Mouse (Mus musculus) heart, embryonic 12.5 days (tissue): ENCODE measurements around the gene Marc2. TPM values are rescaled to one million over a fixed set of nuclear protein-coding genes. Genes with fewer than 3 reads are reported as not detected.
A peak's percentile ranks its signal among the peaks of the same experiment; 100 is the strongest.

Source experiments
- ATAC-seq: fragments of 200-750 bp; cut with Nextera tagmentation; 2 replicates; pipeline ENCODE4 v1.8.0; 2017; ENCODE audit warnings: moderate TSS enrichment, moderate library complexity; ENCODE audit not compliant: insufficient number of reproducible peaks, low FRiP score
- H3K27ac ChIP-seq: fragments of 300-500 bp; sonication (generic); 2 replicates; pipeline ENCODE4 v1.5.1; 2016; ENCODE audit warnings: mild to moderate bottlenecking, moderate library complexity; ENCODE audit not compliant: poor library complexity, severe bottlenecking
- H3K27me3 ChIP-seq: fragments of 300-500 bp; sonication (generic); replicated peaks from 2 replicates; pipeline ENCODE4 v1.6.1; 2016; ENCODE audit warnings: mild to moderate bottlenecking, moderate library complexity
- H3K36me3 ChIP-seq: fragments of 300-500 bp; sonication (generic); 2 replicates; pipeline ENCODE4 v1.6.1; 2016; ENCODE audit warnings: mild to moderate bottlenecking, moderate library complexity
- H3K4me1 ChIP-seq: fragments of 300-500 bp; sonication (generic); replicated peaks from 2 replicates; pipeline ENCODE4 v1.6.1; 2016; ENCODE audit warnings: mild to moderate bottlenecking
- H3K4me2 ChIP-seq: fragments of 300-500 bp; sonication (generic); 2 replicates; pipeline ENCODE4 v1.6.1; 2016; ENCODE audit warnings: mild to moderate bottlenecking, moderate library complexity
- H3K4me3 ChIP-seq: fragments of 300-500 bp; sonication (generic); 2 replicates; pipeline ENCODE4 v1.5.1; 2016; ENCODE audit warnings: mild to moderate bottlenecking
- H3K9ac ChIP-seq: fragments of 300-500 bp; sonication (generic); 2 replicates; pipeline ENCODE4 v1.6.1; 2016; ENCODE audit warnings: mild to moderate bottlenecking, moderate library complexity
- H3K9me3 ChIP-seq: fragments of 300-500 bp; sonication (generic); replicated peaks from 2 replicates; pipeline ENCODE4 v1.6.1; 2016; ENCODE audit warnings: mild to moderate bottlenecking, moderate library complexity
- WGBS: fragments of 180-500 bp; shearing (Covaris S2); methylation state at CpG from one replicate; pipeline ENCODE4 v1.1.7; 2016; 5-methylcytosine and 5-hydroxymethylcytosine counted together
- polyA plus RNA-seq: library from polyadenylated mRNA; unstranded; fragments of >200 nt; fragmentation: Nextera tagmentation; extraction: Ambion mirVana; gene quantifications from 2 replicates; pipeline ENCODE4 v1.2.1, GENCODE M21; 2016

Gene Marc2
- polyA plus RNA-seq, 1 experiment from 2014 or later, result 95.8 TPM

DNA sequence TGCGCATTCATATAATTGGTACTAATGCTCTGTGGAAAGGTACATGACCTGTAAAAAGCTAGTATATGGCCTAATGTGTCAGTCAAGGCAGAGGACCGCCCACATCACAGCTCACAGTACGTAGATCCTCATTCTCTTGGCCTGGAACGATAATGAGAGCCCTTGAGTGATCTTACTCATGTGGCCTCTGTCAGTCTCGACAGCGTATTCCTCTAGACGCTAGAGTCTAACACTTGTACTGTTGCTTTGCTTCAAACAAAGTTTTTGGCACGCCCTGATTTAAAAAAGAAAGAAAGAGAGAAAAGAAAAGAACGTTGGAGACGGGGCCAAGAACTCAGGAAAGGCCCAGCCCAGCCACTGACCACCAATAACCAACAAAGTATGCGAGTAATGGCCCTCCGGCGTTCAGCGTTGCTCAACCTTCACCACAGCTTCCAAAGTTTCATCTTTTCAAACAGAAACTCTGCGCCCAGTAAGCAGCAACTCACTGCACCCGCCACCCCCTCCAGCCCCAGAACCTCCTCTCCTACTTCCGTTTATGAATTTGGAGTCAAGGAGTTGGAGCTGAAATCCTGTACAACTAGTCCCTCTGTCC, 37.7 kb downstream of the Marc2 start:
- Histone ChIP-seq H3K27me3 (peaks cover 42% of the 10 kb centered on the region), H3K36me3 (peaks cover 3% of the 10 kb centered on the region; the same call in 1 of the 2 replicates), H3K4me2 (no peak overlapping the region), H3K4me1 (peaks cover 11% of the 10 kb centered on the region), H3K9me3 (no peaks in the 10 kb centered on the region), H3K4me3 (no peak overlapping the region), H3K9ac (no peak overlapping the region), H3K27ac (no peak overlapping the region)
- ATAC-seq, result no peak
- WGBS, result 85% methylated on average over 17 of the region's 17 CpGs

DNA sequence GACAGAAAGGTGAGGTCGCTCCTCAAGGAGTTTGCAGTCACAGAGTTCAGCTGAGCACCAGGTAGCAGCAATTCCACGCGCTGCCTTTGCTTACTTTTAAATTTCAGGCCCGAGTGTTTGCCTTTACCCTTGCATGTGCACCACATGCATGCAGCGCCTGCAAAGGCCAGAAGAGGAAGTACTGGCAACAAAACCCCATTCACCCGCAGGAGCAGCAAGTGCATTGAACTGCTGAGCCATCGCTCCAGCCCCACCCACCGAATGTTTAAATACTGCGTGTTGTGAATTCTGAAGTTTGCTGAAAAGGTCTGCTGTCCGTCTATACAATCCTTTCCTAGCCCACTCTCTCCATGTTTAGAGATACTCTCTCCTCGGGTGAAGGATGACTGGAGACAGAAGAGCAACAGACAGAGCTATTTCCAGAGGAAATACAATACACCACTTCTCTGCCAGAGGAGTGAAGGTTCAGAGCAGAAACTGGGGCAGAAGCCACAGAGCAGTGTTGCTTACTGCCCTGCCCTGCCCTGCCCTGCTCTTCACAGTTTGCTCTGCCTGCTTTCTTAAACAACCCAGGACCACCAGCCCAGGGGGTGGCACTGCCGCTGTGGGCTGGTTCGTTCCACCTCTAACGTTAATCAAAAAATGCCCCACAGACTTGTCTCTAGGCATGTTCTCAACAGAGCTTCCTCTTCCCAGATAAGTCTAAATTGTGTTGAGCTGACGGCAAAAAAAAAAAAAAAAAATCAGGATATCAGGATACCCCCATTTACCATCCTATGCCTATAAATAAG, 38.4 kb downstream of the Marc2 start:
- 69% methylated on average over 15 of the region's 15 CpGs for WGBS
- Histone ChIP-seq H3K4me3 (no peak overlapping the region), H3K4me1 (peaks cover 11% of the 10 kb centered on the region), H3K27ac (no peak overlapping the region), H3K4me2 (no peak overlapping the region), H3K27me3 (peaks cover 42% of the 10 kb centered on the region), H3K36me3 (no peaks in the 10 kb centered on the region), H3K9me3 (no peaks in the 10 kb centered on the region), H3K9ac (no peak overlapping the region)
- no peak for ATAC-seq

DNA sequence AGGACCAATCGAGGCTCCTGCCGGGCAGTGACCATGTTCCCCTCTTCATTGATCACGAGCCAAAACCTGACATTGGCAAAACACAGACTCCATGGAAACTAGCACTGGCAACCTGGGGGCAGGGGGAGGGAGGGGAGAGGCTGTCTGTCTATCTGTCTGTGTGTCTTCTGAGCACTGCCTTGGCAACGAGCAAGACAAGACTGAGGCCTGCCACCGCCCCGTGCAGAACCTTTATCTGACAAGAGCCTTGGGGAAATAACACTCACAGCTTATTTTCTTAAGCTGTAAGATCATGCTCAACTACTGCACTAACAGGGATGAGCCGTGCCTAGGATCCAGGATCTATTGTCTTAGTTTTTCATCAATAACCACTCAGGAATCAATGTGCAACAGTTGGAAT, 39.1 kb downstream of the Marc2 start:
- no peak overlapping the region for H3K4me2 ChIP-seq
- H3K27me3 ChIP-seq, result peaks cover 36% of the 10 kb centered on the region
- H3K36me3 ChIP-seq, result no peaks in the 10 kb centered on the region
- WGBS, result 65% methylated on average over 7 of the region's 7 CpGs
- H3K9me3 ChIP-seq, result 0 out of 2 replicates have a peak, but pooled peaks cover 2% of the 10 kb centered on the region
- H3K27ac ChIP-seq, result no peak overlapping the region
- peaks cover 11% of the 10 kb centered on the region for H3K4me1 ChIP-seq
- no peak overlapping the region for H3K9ac ChIP-seq
- H3K4me3 ChIP-seq, result no peak overlapping the region
- no peak for ATAC-seq

DNA sequence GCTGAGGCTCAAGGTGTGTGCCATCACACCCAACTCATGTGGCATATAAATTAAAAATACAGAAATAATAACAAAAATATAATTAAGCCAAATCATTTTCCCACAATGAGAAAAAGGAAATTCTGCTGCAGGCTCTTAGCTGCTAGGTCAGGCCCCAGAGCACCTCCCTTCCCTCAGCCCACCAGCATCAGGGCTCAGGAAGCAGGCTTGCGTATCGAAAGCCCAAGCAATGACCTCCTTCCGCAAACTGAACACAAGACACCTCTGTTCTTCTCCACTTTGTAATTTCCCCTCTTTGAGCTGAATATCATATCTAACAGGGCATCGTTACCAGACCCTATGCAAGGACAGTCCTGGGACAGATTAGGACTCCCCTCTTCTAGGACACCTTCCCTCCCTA, 40.5 kb downstream of the Marc2 start:
- Histone ChIP-seq H3K9ac (no peak overlapping the region), H3K27ac (no peak overlapping the region), H3K36me3 (no peaks in the 10 kb centered on the region), H3K4me3 (no peak overlapping the region), H3K4me2 (no peak overlapping the region), H3K27me3 (peaks cover 22% of the 10 kb centered on the region), H3K4me1 (peaks cover 5% of the 10 kb centered on the region), H3K9me3 (peaks cover 9% of the 10 kb centered on the region)
- WGBS, result 94% methylated on average over 4 of the region's 4 CpGs
- no peak for ATAC-seq

DNA sequence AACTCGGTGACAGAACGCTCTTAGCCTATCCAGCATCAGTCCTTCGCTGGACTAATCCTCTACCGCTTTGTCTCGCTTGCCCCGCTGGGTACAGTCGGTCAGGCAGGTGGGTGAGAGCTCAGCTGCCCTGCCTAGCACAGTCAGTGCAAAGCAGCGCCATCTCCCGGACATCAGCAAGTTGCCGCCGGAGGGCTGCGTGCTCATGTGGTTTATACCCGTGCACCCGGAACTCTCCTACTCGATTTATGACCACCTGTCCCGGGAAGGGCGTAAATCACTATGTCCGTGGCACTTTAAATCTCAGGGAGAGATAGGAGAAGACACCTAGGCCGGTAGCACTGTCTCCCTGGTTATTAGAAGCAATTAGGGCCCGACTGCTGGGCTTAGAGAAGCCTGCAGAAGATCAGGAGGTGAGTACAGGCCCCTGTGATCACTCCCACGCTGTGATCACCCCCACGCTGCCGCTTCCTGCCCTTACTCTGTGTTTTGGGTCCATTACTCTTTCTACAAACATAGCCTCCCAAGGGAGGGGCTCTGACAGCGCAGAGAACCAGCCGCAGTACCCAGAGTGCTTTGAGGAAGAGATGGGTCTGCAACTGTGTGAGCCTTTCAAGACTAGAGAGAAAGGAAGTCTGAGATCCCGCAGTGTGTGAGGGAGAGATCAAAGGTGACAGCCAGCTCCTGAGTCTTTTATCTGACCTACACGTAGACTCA, 52.9 kb downstream of the Marc2 start:
- Histone ChIP-seq H3K36me3 (no peaks in the 10 kb centered on the region), H3K9me3 (no peaks in the 10 kb centered on the region), H3K27me3 (0 out of 2 replicates have a peak, but pooled peaks cover 7% of the 10 kb centered on the region), H3K9ac (0 out of 2 replicates have a peak overlapping the region, but pooled peaks have one; percentile 23), H3K27ac (no peak overlapping the region), H3K4me3 (no peak overlapping the region), H3K4me2 (peak overlapping the region; percentile 34; the same call in 1 of the 2 replicates), H3K4me1 (0 out of 2 replicates have a peak, but pooled peaks cover 4% of the 10 kb centered on the region)
- no peak for ATAC-seq
- 21% methylated on average over 27 of the region's 27 CpGs for WGBS

DNA sequence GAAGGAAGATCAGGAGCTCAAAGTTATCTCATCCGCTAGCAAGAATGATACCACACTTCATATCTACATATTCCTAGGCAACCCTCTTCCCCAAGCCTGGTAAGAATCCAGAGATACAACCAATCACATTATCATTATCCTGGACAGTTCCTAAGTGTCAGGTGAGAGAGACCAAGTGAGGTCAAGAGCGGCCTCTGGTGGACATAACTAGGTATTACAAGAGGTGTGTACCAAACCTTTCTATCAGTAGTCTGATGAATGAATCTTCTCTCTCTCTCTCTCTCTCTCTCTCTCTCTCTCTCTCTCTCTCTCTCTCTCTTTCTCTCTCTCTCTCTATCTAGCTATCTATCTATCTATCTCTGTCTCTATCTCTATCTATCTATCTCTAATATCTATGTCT, 55.1 kb downstream of the Marc2 start:
- no peak for ATAC-seq
- H3K27ac ChIP-seq, result no peak overlapping the region
- H3K36me3 ChIP-seq, result no peaks in the 10 kb centered on the region
- no peak overlapping the region for H3K9ac ChIP-seq
- H3K4me2 ChIP-seq, result no peak overlapping the region
- 4% methylated on average over 2 of the region's 2 CpGs for WGBS
- 0 out of 2 replicates have a peak, but pooled peaks cover 7% of the 10 kb centered on the region for H3K27me3 ChIP-seq
- H3K4me3 ChIP-seq, result no peak overlapping the region
- no peaks in the 10 kb centered on the region for H3K9me3 ChIP-seq
- H3K4me1 ChIP-seq, result 0 out of 2 replicates have a peak, but pooled peaks cover 4% of the 10 kb centered on the region

DNA sequence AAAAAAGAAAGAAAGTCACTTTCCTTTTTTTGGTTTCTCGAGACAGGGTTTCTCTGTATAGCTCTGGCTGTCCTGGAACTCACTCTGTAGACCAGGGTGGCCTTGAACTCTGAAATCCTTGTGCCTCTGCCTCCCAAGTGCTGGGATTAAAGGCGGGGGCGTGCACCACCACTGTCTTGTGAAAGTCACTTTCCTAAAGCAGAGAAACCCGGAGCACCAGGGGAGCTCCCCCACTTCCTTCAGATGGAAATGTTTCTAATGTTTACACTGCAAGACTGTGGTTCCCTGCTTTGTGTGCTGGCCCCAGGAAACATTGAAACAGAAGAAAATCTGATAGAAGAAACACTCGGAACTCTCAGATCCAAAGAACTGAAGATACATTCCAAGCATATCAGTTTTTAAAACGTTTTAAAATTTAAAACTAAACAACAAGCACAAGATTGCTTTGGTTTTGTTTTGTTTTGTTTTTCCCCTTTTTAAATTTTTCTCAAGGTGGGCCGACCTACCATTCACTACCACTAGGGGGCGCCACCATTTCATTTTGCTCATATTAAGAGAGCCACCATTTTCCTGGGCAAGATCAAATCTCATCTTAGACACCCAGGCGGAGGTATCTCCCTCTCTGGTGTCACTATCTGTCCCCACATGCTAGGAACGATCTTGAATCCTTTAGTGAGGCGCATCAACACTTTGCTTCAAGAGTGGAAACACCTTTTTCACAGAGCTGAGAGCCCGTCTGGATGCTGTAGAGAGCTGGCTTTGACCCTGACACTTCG, 59.7 kb downstream of the Marc2 start:
- H3K9me3 ChIP-seq, result no peaks in the 10 kb centered on the region
- H3K4me2 ChIP-seq, result no peak overlapping the region
- ATAC-seq, result no peak
- no peak overlapping the region for H3K27ac ChIP-seq
- no peaks in the 10 kb centered on the region for H3K4me1 ChIP-seq
- no peak overlapping the region for H3K9ac ChIP-seq
- H3K27me3 ChIP-seq, result 0 out of 2 replicates have a peak, but pooled peaks cover 5% of the 10 kb centered on the region
- 57% methylated on average over 13 of the region's 13 CpGs for WGBS
- H3K36me3 ChIP-seq, result no peaks in the 10 kb centered on the region
- H3K4me3 ChIP-seq, result no peak overlapping the region

DNA sequence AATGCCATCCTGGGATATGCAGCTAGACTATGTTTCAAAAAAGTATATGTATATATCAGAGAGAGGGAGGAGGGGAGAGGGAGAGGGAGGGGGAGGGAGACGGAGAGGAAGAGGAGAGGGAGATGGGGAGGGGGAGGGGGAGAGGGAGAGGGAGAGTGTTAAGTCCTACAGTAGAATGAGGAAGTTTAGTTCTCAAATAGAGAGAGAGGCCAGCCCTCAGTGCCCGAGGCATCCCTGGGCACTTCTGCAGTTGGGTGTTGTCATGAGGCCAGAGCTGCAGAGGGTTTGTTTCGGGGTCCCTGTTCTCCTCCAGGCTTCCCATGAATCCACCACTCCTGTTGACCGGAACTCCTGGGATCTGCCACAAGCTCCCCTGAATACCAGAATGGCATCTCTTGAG, 62.6 kb downstream of the Marc2 start:
- H3K36me3 ChIP-seq, result no peaks in the 10 kb centered on the region
- no peak overlapping the region for H3K4me2 ChIP-seq
- H3K4me1 ChIP-seq, result no peaks in the 10 kb centered on the region
- H3K9ac ChIP-seq, result no peak overlapping the region
- H3K27me3 ChIP-seq, result no peaks in the 10 kb centered on the region
- H3K9me3 ChIP-seq, result no peaks in the 10 kb centered on the region
- 74% methylated on average over 4 of the region's 4 CpGs for WGBS
- no peak overlapping the region for H3K27ac ChIP-seq
- ATAC-seq, result no peak
- H3K4me3 ChIP-seq, result no peak overlapping the region

DNA sequence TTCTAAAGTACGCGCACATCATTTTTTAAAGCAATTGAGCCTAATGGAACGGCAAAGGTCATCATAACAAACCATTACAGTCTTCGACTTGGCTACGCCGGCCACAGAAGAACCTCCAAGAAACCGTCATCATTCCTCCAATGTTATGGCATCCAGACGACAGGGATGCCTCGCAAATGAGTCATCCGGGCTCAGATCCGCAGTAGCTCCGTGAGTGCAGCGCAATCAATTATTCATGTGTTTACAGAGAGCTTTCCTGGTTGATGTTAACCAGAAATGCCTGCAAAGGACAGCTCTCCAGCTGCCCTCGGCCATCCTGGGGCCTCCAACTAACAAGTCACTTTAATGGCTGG, 64.1 kb downstream of the Marc2 start:
- Histone ChIP-seq H3K4me2 (no peak overlapping the region), H3K36me3 (no peaks in the 10 kb centered on the region), H3K9me3 (no peaks in the 10 kb centered on the region), H3K27ac (no peak overlapping the region), H3K27me3 (no peaks in the 10 kb centered on the region), H3K4me3 (no peak overlapping the region), H3K9ac (no peak overlapping the region), H3K4me1 (no peaks in the 10 kb centered on the region)
- 46% methylated on average over 14 of the region's 14 CpGs for WGBS
- ATAC-seq, result no peak

DNA sequence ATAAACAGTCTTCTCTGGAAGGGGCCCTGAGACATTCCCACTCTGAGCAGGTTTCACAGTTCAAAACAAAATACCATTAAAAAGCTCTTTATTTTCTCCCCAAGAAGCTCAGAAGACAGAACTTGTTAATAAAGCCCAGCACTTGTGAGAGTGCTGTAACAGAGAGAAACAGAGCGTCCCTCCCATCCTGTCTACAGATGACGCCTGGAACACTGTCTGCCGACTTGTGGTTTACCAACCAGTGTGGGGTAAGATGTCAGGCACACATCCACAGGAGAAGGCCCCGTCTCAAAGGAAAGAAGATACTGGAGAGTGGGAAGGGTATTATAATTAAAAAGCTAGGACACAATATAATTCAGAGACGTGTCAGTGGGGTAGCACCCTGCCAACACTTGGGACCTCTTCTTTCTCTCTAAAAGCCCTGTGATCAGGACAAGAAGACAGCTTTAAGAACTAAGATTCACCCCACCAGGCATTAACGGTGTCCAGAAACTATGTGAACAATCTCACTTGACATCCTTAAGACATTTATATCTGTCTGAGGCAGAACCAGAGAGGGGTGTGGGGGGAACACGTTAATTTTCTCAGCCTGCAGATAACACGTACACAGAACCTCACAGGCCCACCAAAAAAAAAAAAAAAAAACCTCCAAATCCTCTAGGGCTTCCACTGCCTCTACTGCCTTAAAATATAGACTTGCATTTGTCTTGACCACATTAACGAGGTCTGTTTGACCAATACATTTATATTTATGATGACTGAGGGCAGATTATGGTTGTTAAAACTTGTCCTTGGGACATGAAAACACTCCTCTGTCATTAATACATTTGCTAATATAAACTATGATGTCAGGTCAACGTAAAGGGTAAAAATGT, 64.7 kb downstream of the Marc2 start:
- H3K27ac ChIP-seq, result no peak overlapping the region
- no peaks in the 10 kb centered on the region for H3K36me3 ChIP-seq
- no peaks in the 10 kb centered on the region for H3K4me1 ChIP-seq
- H3K4me3 ChIP-seq, result no peak overlapping the region
- 55% methylated on average over 10 of the region's 10 CpGs for WGBS
- H3K27me3 ChIP-seq, result no peaks in the 10 kb centered on the region
- no peak overlapping the region for H3K9ac ChIP-seq
- H3K9me3 ChIP-seq, result no peaks in the 10 kb centered on the region
- no peak overlapping the region for H3K4me2 ChIP-seq
- ATAC-seq, result no peak
